Mouse (Mus musculus): Measurements from ENCODE around the gene Spag9.

Spag9 gene

GRCm38 (mm10) chr11:93995720-93996305 lies at the start of gene Spag9:
Gene Spag9, plus strand, starts transcription at chr11:93996091.
- in situ Hi-C loops (cut with MseI, MboI): no loop called here

DNA sequence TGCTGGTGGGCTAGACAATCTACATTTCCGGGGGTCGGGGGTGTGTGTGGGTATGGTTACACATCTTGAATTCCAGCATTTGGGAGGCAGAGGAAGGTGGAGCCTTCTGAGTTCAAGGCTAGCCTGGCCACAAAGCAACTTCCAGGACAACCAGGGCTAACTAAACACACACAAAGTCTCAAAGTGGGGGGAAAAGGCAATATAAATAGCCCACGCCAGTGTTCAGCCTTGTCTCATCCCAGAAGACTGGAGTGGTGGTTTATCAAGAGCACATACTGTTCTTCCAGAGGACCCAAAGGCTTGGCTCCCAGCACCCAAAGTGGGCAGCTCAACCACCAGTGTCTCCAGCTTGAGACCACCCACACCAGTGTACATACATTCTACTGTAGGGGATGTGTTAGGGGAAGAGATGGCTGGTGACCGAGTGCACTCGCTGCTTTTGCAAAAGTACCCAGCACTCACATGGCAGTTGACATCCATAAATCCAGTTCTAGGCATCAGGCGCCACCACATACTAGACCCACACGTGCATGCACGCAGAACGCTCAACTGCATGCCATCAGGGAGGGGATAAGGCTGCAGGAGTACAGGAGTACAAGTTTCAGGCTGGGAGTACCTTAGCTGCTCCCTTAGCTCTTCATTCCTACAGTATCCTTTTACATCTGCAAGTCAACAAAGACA lies 46.9 kb upstream of the Spag9 start:
- in situ Hi-C loops (cut with MseI, MboI): no loop called here

DNA sequence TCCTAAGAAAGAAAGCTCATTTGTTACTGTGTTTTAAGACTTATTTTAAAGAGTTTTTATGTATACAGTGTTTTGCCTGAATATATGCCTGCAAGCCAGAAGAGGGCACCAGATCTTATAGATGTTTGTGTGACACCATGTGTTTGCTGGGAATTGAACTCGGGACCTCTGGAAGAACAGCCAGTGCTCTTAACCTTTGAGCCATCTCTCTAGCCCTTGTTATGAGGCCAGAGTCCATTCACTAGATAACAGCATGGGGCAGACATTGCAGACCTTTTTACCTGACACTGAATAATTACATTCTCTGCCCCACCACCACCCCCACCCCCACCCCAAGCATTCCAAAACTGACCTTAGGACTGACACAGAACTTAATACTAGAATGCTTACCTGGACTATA lies 45.8 kb upstream of the Spag9 start:
- in situ Hi-C loops (cut with MseI, MboI): no loop called here

- in situ Hi-C loops (cut with MseI, MboI): no loop called here
Measured at GRCm38 (mm10) chr11:93952376-93952775, 43.5 kb upstream of the Spag9 start.

GRCm38 (mm10) chr11:93954738-93955255 lies 41.1 kb upstream of the Spag9 start:
- in situ Hi-C loops (cut with MseI, MboI): no loop called here

DNA sequence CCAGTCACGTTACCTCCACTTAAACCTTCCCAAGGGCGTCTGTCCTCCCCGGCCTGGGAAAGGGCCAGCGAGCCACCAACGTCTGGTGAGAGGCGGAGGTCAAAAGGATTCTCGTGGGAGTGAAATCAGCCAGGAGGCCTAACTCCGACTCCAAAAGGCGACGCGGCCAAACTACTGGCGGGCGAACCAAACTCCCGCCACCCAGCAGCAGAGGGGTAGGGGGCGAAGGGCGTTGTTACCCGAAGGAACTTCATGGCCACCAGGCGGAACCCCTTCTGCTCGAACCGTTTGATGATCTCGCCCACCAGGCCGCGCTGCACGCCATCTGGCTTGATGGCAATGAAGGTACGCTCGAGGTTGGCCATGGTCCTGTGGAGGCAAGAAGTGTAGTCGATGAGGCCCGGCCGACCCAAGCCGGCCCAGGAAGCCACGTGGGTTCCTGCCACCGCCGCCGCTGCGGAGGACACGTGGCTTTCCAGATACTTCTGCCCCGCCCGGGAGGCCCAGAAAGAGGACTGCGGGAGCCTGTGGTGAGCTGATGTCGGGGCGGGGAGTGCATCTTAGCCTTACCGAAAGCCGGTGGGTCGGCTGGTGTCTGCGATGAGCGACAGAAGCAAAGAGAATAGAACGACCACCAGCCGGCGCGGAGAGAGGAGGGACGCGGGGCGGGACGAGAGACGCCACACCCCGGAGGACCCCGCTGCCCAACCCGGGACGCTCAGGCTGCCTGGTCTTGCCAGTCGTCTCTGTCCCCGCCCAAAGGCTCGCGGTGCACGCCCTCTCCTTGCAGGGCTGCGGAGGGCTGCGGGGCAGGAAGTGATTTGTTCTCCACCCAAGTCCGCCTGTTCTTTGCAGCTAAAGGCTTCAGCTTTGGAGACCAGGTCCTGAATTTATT lies 40.4 kb upstream of the Spag9 start:
- in situ Hi-C loops (cut with MseI, MboI): no loop called here

- in situ Hi-C loops (cut with MseI, MboI): no loop called here
Measured at GRCm38 (mm10) chr11:93956159-93956558, 39.7 kb upstream of the Spag9 start, which contains the start of gene Nme2. Gene Nme2, minus strand, starts transcription at chr11:93956259.

GRCm38 (mm10) chr11:93957031-93957555 lies 38.8 kb upstream of the Spag9 start:
- in situ Hi-C loops (cut with MseI, MboI): no loop called here

DNA sequence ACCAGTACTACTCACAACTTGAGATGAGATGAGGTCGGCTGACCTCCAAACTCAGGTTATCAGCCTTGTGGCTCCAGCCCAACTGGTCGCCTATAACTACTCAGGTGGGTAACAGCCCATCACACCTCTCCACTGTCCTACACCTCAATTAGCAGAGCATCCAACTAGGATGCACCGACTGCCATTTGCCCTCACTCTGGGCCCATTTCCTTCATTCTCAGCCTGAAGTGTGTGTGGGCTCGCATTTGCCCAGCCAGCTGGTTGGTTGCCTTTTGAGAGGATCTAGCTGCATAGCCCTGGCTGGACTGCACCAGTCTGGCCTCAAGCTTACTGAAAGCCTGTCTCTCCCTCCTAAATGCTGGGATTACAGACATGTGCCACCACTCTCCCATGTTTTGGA lies 38.1 kb upstream of the Spag9 start:
- in situ Hi-C loops (cut with MseI, MboI): no loop called here

DNA sequence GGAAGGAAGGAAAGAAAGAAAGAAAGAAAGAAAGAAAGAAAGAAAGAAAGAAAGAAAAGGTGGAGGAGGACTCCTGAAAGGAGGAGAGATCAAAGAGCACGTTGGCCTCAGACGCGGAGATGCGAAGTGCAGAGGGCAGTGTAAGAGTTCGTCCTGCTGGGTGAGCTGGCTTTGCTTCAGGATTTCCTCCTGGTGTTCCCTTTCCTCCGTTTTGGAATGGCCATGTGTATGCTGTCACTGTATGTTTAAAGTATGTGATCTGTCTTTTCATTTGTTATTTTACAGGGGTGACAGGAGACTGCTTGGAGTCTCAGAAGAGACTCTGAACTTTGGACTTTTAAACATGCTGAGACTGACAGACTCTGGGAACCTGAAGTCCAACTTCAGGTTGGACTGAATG lies 34.4 kb upstream of the Spag9 start:
- in situ Hi-C loops (cut with MseI, MboI): no loop called here

- in situ Hi-C loops (cut with MseI, MboI): no loop called here
Measured at GRCm38 (mm10) chr11:93963013-93963412, 32.9 kb upstream of the Spag9 start.

- in situ Hi-C loops (cut with MseI, MboI): no loop called here
Measured at GRCm38 (mm10) chr11:93965391-93965790, 30.5 kb upstream of the Spag9 start.

DNA sequence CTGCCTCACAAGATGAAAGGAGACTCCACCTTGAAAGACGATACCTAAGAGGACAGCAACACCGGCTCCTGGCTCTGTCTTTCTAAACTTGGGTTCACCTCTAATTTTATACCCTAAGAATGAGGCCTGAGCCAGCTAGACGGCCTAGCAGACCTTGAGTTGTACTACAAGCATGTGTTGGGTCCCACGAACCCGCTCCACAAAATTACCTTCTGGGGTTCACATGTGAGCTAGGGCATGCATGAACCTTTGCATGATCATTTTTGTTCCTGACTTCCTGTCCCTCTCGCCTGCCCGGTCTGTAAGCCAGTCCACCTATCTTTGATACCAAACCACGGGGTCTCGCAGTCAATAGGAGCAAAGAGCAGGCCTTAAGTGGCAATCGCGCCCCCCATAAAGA lies 28.5 kb upstream of the Spag9 start:
- in situ Hi-C loops (cut with MseI, MboI): no loop called here

DNA sequence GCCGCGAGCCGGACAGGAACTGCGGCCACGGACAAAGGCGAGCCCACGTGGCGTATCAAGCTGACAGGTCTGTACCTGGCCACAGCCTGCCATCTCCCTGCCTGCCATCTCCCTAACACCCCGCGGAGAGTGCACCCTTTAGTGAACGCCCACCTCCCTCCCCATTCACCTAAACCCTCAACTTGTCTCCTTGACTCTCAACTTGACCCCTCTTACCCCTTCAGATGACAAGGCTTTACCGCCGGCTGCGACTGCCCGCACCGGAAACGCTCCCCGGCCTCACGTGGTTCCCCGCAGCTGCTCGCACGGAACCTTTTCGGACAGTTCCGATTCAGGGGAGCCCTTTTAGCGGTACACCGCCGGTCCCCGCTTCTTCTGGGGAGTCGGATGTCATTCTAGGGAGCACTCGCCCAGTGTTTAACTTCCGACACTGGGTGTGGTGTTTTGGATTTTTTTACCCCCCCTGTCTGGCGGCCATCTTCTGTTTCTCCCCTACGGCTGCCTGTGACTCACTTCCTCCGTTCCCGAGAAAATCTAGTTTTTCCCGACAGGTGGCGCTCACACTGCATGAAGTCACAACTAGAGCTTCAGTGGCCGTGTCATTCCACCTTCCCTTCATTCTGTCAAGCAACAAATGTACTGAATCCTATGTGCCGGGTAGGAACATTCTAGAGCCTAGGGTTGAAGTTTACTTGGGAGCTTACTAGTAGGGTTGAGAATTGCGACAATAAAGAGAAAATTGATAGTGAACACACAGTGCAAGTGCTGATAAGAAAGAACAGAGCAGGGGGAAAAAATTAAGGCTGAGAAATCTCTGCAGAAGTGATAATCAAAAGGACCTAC lies 27.7 kb upstream of the Spag9 start, which contains the start of the genes Gm20390 and Nme1:
Gm20390 (minus strand) TSS at position 289 of the 843 bp plus-strand sequence.
Nme1 (minus strand) TSS at position 517 of the 843 bp plus-strand sequence.
- in situ Hi-C loops (cut with MseI, MboI): no loop called here

DNA sequence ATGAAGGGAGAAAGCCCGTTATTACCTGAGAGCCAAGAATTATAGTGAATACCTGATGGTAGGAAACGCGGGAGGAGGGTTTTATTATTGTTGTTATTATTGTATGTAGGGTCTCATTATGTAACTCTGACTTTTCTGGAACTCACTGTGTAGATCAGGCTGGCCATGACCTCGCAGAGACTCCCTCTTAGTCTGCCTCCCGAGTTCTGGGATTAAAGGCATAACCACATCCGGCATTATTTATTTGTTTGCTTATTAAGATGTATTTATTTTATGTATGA lies 27.1 kb upstream of the Spag9 start:
- in situ Hi-C loops (cut with MseI, MboI): no loop called here

DNA sequence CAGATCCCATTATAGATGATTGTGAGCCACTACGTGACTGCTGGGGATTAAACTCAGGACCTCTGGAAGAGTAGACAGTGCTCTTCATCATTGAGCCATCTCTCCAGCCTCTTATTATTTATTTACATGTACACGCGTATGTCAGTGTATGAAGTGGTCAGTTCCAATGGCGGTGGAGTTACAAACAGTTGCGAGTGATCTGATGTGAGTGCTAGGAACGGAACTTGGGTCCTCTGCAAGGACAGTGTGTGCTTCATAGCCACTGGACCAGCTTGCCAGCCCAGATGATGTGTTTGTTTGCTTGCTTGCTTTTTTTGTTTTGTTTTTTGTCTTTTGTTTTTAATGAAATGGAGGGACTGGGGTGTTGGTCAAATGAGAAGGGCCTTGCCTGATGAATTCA lies 26.7 kb upstream of the Spag9 start:
- in situ Hi-C loops (cut with MseI, MboI): no loop called here

GRCm38 (mm10) chr11:93969799-93970198 lies 26.1 kb upstream of the Spag9 start:
- in situ Hi-C loops (cut with MseI, MboI): no loop called here

GRCm38 (mm10) chr11:93972951-93973350 lies 22.9 kb upstream of the Spag9 start:
- in situ Hi-C loops (cut with MseI, MboI): no loop called here

- in situ Hi-C loops (cut with MseI, MboI): no loop called here
Measured at GRCm38 (mm10) chr11:93979502-93980049, 16.3 kb upstream of the Spag9 start.

DNA sequence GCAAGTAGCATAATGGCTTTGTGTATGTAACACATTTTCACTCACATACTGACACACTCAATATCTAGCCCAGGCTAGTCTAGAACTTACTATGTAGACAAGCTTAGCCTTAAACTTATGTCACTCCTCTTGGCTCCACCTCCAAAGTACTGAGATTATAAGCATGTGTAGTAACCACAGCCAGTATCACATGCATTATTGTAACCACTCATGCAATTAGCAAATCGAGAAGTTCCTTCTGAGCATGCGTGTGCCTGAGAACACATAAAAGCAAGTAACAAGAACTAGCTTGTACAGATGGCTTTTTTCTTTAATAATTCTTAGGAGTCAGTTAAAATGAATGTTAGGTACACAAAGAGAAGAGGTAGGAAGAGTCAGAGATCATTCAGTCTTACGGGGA lies 11.3 kb upstream of the Spag9 start:
- in situ Hi-C loops (cut with MseI, MboI): no loop called here

GRCm38 (mm10) chr11:93985265-93985664 lies 10.6 kb upstream of the Spag9 start:
- in situ Hi-C loops (cut with MseI, MboI): no loop called here
